Mouse (Mus musculus): ENCODE data around the gene Mmp17. TPM values are rescaled to one million over a fixed set of nuclear protein-coding genes. Genes with fewer than 3 reads are reported as not detected.
A peak's percentile ranks its signal among the peaks of the same experiment; 100 is the strongest.
"Not testable (repeated sequence)": the region's sequence is repeated elsewhere in the genome, so short reads cannot be mapped to it uniquely, and the experiment has no call there.

Mmp17 gene
- polyA plus RNA-seq, 1 experiment: 3.5 TPM

DNA sequence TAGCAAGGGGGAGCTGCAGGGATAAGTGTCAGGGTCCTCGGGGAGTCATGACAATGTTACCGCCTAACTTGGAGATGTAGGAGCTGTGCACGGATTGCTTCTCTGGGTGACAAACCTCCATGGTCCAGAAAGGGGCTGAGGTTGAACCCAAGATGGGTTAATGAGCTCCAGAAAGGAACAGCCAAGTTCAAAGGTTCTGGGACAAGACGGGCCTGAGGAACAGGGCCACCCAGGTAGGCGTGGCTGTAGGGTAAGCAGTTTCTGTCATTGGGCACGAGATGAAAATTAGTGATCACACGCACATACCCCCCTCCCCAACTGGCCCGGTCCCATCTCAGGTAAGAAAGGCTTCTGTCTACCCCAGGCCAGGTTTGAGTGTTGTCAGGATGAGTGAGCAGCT, 23.5 kb downstream of the Mmp17 start:
- 93% methylated on average over 8 of the region's 8 CpGs for WGBS
- Histone ChIP-seq H3K4me1 (replicated peaks; ENCODE audit: control insufficient read depth, insufficient read depth, low read length) (no peaks in the 10 kb centered on the region), H3K27ac (ENCODE audit: control insufficient read depth, insufficient read depth, low read length) (no peak overlapping the region), H3K4me3 (ENCODE audit: control insufficient read depth, insufficient read depth, low read length) (no peak overlapping the region), H3K27me3 (ENCODE audit: control insufficient read depth, insufficient read depth, low read length) (no peaks in the 10 kb centered on the region), H3K36me3 (ENCODE audit: control insufficient read depth, insufficient read depth, low read length) (no peaks in the 10 kb centered on the region)
- TF ChIP-seq POLR2A (IDR thresholded peaks at IDR 0.05; ENCODE audit: control insufficient read depth, extremely low read depth, insufficient read depth, low read length, poor library complexity) (no peak), CTCF (IDR thresholded peaks at IDR 0.05; ENCODE audit: borderline replicate concordance, control insufficient read depth, extremely low read depth, insufficient read depth, low read length, poor library complexity) (no peak)
- DNase-seq: no peak

DNA sequence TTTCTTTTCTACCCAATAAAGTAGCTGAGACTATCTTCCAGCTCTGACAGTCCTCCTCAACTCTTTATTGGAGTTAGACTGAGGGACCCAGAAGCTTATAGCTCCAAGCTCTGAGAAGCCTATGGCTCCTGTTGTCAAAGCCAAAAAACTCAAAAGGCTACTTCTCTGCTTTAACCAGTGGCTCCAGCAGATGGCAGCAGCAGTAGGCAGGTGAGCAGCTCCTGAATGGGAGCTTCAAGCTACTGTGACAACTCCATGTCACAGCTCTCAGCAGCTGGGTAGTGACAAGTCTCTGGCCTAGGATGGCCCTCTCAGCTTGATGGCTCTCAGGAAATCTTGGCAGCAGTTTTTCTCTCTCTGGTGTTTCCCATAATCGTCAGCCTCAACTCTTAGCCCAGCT, 27.1 kb downstream of the Mmp17 start:
- WGBS: 23% methylated on average over 1 of the region's 1 CpGs
- DNase-seq: peak; percentile 59
- no peak overlapping the region for H3K4me3 ChIP-seq (ENCODE audit: control insufficient read depth, insufficient read depth, low read length)

DNA sequence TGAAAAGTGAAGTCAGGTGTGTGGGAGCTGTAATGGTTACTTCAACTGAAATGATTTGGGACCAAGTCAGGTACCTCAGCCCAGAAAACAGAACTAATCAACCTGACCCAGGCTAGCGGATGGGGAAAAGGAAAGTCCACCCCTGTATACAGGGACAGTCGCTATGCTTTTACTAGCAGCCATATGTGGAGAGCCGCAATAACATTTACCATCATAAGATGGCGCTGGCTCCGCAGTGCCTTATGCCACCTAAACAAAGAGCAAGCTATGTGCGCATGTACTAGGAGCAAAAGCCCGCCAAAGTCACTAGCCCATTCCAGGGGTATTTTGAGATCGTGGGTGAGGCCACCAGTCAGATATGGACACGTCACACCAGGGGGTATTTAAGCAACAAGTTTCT, 36.6 kb downstream of the Mmp17 start:
- DNase-seq; H3K4me1 ChIP-seq (replicated peaks; ENCODE audit: control insufficient read depth, insufficient read depth, low read length); H3K27me3 ChIP-seq (ENCODE audit: control insufficient read depth, insufficient read depth, low read length); H3K27ac ChIP-seq (ENCODE audit: control insufficient read depth, insufficient read depth, low read length); H3K36me3 ChIP-seq (ENCODE audit: control insufficient read depth, insufficient read depth, low read length); H3K4me3 ChIP-seq (ENCODE audit: control insufficient read depth, insufficient read depth, low read length): not testable (repeated sequence)
- WGBS: 69% methylated on average over 9 of the region's 9 CpGs

More for the DNA sequence above, 27.1 kb downstream of the Mmp17 start:
- TF ChIP-seq POLR2A (IDR thresholded peaks at IDR 0.05; ENCODE audit: control insufficient read depth, extremely low read depth, insufficient read depth, low read length, poor library complexity) (no peak), CTCF (IDR thresholded peaks at IDR 0.05; ENCODE audit: borderline replicate concordance, control insufficient read depth, extremely low read depth, insufficient read depth, low read length, poor library complexity) (no peak)
- Histone ChIP-seq H3K4me1 (replicated peaks; ENCODE audit: control insufficient read depth, insufficient read depth, low read length) (no peaks in the 10 kb centered on the region), H3K27me3 (ENCODE audit: control insufficient read depth, insufficient read depth, low read length) (no peaks in the 10 kb centered on the region), H3K27ac (ENCODE audit: control insufficient read depth, insufficient read depth, low read length) (no peak overlapping the region), H3K36me3 (ENCODE audit: control insufficient read depth, insufficient read depth, low read length) (no peaks in the 10 kb centered on the region)

DNA sequence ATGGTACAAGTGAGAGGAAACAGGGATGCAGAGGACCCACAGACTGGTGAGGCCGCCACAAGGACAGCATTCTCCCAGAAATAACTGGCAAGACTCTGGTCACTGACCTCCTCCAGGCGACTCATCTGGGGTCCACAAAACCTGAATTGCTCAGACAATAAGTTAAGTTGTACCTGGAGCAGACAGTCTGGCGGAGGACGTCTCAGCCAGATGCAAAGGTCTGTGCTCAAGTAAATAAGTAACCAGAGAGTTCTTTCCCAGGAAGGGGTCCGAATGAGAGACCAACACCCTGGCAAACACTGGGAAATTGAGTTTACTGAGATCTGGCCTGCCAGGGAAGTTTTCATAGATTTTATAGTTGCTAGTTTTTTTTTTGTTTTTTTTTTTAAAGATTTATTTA, 37.4 kb downstream of the Mmp17 start:
- WGBS: 91% methylated on average over 5 of the region's 5 CpGs
- no peaks in the 10 kb centered on the region for H3K27me3 ChIP-seq (ENCODE audit: control insufficient read depth, insufficient read depth, low read length)
- no peaks in the 10 kb centered on the region for H3K4me1 ChIP-seq (replicated peaks; ENCODE audit: control insufficient read depth, insufficient read depth, low read length)
- H3K36me3 ChIP-seq (ENCODE audit: control insufficient read depth, insufficient read depth, low read length): no peaks in the 10 kb centered on the region
- TF ChIP-seq CTCF (IDR thresholded peaks at IDR 0.05; ENCODE audit: borderline replicate concordance, control insufficient read depth, extremely low read depth, insufficient read depth, low read length, poor library complexity) (no peak), POLR2A (IDR thresholded peaks at IDR 0.05; ENCODE audit: control insufficient read depth, extremely low read depth, insufficient read depth, low read length, poor library complexity) (no peak)
- DNase-seq: no peak
- H3K27ac ChIP-seq (ENCODE audit: control insufficient read depth, insufficient read depth, low read length): no peak overlapping the region
- H3K4me3 ChIP-seq (ENCODE audit: control insufficient read depth, insufficient read depth, low read length): no peak overlapping the region

DNA sequence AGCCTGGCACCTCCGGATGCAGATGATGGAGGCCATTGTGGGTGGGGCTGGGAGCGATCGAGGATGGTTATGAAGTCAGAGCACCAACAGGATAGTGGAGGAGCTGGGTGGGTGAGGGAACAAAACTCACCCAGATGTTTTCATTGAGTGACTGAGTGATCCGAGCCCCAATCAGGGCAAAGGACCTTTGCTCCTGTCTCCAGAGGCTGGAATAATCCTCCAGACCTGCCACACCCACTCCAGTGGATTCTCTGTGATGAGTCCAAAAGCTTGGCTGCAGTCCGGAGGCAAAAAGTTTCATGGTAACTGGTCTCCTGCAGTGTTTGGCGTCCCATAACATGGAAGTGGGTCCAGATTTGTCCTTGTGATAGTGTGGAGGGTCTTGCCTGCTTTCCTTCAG, 42.1 kb downstream of the Mmp17 start:
- no peaks in the 10 kb centered on the region for H3K36me3 ChIP-seq (ENCODE audit: control insufficient read depth, insufficient read depth, low read length)
- 92% methylated on average over 6 of the region's 6 CpGs for WGBS
- no peak for DNase-seq
- TF ChIP-seq CTCF (IDR thresholded peaks at IDR 0.05; ENCODE audit: borderline replicate concordance, control insufficient read depth, extremely low read depth, insufficient read depth, low read length, poor library complexity): no peak
- no peak for TF ChIP-seq POLR2A (IDR thresholded peaks at IDR 0.05; ENCODE audit: control insufficient read depth, extremely low read depth, insufficient read depth, low read length, poor library complexity)
- H3K4me1 ChIP-seq (replicated peaks; ENCODE audit: control insufficient read depth, insufficient read depth, low read length): no peaks in the 10 kb centered on the region
- H3K4me3 ChIP-seq (ENCODE audit: control insufficient read depth, insufficient read depth, low read length): no peak overlapping the region
- no peaks in the 10 kb centered on the region for H3K27me3 ChIP-seq (ENCODE audit: control insufficient read depth, insufficient read depth, low read length)
- no peak overlapping the region for H3K27ac ChIP-seq (ENCODE audit: control insufficient read depth, insufficient read depth, low read length)

DNA sequence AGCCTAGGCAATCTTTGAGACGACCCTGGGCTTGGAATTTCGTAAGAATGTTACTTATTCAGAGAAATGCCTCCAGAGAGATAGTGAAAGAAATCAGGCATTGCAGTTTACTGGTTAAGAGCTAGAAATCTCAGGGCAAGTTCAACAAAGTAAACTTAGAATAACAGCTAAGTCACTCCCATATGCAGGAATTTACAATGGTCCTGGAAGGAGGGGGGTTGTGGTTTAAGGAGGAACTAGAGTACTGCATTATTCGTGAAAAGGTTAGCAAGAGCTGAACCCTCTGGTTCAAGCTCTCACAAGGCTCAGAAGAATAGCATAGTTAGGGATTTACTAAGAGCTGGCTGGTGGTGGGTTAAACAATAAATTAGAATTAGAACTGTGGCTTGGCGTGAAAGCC, 42.6 kb downstream of the Mmp17 start:
- WGBS: 73% methylated on average over 4 of the region's 4 CpGs
- H3K36me3 ChIP-seq (ENCODE audit: control insufficient read depth, insufficient read depth, low read length); H3K4me1 ChIP-seq (replicated peaks; ENCODE audit: control insufficient read depth, insufficient read depth, low read length); H3K27me3 ChIP-seq (ENCODE audit: control insufficient read depth, insufficient read depth, low read length); H3K4me3 ChIP-seq (ENCODE audit: control insufficient read depth, insufficient read depth, low read length); H3K27ac ChIP-seq (ENCODE audit: control insufficient read depth, insufficient read depth, low read length); DNase-seq: not testable (repeated sequence)

DNA sequence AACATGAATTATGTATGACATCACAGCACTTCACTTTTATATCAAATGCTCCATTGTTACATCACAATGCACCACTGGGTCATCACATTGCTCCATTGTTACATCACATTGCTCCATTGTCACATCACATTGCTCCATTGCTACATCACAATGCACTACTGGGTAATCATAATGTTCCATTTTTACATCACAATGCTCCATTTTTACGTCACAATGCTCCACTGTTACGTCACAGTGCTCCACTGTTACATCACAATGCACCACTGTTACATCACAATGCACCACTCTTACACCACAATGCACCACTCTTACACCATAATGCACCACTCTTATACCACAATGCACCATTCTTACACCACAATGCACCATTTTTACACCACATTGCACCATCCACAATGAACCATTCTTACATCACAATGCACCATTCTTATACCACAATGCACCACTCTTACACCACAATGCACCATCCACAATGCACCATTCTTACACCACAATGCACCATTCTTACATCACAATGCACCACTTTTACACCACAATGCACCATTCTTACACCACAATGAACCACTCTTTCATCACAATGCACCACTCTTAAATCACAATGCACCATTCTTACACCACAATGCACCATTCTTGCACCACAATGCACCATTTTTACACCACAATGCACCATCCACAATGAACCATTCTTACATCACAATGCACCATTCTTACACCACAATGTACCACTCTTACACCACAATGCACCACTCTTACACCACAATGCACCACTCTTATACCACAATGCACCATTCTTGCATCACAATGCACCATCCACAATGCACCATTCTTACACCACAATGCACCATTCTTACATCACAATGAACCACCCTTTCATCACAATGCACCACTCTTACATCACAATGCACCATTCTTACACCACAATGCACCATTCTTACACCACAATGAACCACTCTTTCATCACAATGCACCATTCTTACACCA, 48.6 kb downstream of the Mmp17 start:
- not testable (repeated sequence) for H3K27ac ChIP-seq (ENCODE audit: control insufficient read depth, insufficient read depth, low read length); H3K4me3 ChIP-seq (ENCODE audit: control insufficient read depth, insufficient read depth, low read length)
- 91% methylated on average over 2 of the region's 2 CpGs for WGBS

More for the DNA sequence above, 48.6 kb downstream of the Mmp17 start:
- not testable (repeated sequence) for H3K4me1 ChIP-seq (replicated peaks; ENCODE audit: control insufficient read depth, insufficient read depth, low read length); H3K36me3 ChIP-seq (ENCODE audit: control insufficient read depth, insufficient read depth, low read length); H3K27me3 ChIP-seq (ENCODE audit: control insufficient read depth, insufficient read depth, low read length); DNase-seq
